Mouse (Mus musculus) neural tube, embryonic 15.5 days (tissue): Measurements from ENCODE around the gene Gins1. TPM values are rescaled to one million over a fixed set of nuclear protein-coding genes. Genes with fewer than 3 reads are reported as not detected.
"Not testable (repeated sequence)": the region's sequence is repeated elsewhere in the genome, so short reads cannot be mapped to it uniquely, and the experiment has no call there.

ENCODE experiments used
- ATAC-seq: fragments of 200-750 bp; cut with Nextera tagmentation; 2 replicates; pipeline ENCODE4 v1.8.0; 2017; ENCODE audit warnings: mild to moderate bottlenecking, moderate TSS enrichment, moderate library complexity; ENCODE audit not compliant: low FRiP score
- H3K27ac ChIP-seq: fragments of 300-500 bp; sonication (generic); replicated peaks from 2 replicates; pipeline ENCODE4 v1.5.1; 2015; ENCODE audit warnings: mild to moderate bottlenecking, inconsistent platforms
- H3K27me3 ChIP-seq: fragments of 300-500 bp; sonication (generic); replicated peaks from 2 replicates; pipeline ENCODE4 v1.6.1; 2015; ENCODE audit warnings: inconsistent platforms
- H3K36me3 ChIP-seq: fragments of 300-500 bp; sonication (generic); 2 replicates; pipeline ENCODE4 v1.6.1; 2015; ENCODE audit warnings: inconsistent platforms
- H3K4me1 ChIP-seq: fragments of 300-500 bp; sonication (generic); 2 replicates; pipeline ENCODE4 v1.6.1; 2015; ENCODE audit warnings: inconsistent platforms
- H3K4me2 ChIP-seq: fragments of 300-500 bp; sonication (generic); 2 replicates; pipeline ENCODE4 v1.6.1; 2015; ENCODE audit warnings: inconsistent platforms, mild to moderate bottlenecking, moderate library complexity
- H3K4me3 ChIP-seq: fragments of 300-500 bp; sonication (generic); replicated peaks from 2 replicates; pipeline ENCODE4 v1.5.1; 2015; ENCODE audit warnings: mild to moderate bottlenecking, inconsistent platforms
- H3K9ac ChIP-seq: fragments of 300-500 bp; sonication (generic); replicated peaks from 2 replicates; pipeline ENCODE4 v1.6.1; 2015; ENCODE audit warnings: mild to moderate bottlenecking, inconsistent platforms
- H3K9me3 ChIP-seq: fragments of 300-500 bp; sonication (generic); replicated peaks from 2 replicates; pipeline ENCODE4 v1.6.1; 2016; ENCODE audit warnings: inconsistent platforms
- WGBS: fragments of 180-500 bp; shearing (Covaris S2); methylation state at CpG from one replicate; pipeline ENCODE4 v1.1.7; 2015; ENCODE audit warnings: mixed read lengths; 5-methylcytosine and 5-hydroxymethylcytosine counted together
- polyA plus RNA-seq: library from polyadenylated mRNA; unstranded; fragments of >200 nt; fragmentation: Nextera tagmentation; extraction: Ambion mirVana; gene quantifications from 2 replicates; pipeline ENCODE4 v1.2.1, GENCODE M21; 2015

Gene Gins1
- polyA plus RNA-seq, 1 experiment from 2014 or later, result 12.8 TPM

DNA sequence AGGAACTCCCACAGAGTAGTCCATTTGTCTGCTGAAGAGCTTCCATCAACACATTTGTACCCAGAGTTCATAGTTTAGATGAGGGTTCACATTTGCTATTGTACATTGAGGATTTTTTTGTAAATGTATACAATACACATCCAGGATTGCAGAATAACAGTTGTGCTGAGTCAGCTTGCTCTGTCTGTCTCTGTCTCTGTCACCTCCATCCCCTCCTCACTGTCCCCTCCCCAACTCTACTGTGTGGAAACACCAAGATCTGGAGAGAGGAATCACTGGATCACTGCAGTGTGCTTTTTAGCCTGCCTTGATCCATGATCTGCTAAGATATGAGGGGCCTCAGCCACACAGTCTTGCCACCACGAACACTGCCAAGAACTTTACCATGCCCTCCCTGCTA is 19.4 kb upstream of the Gins1 start:
- H3K9me3 ChIP-seq, result no peaks in the 10 kb centered on the region
- H3K4me1 ChIP-seq, result no peaks in the 10 kb centered on the region
- no peaks in the 10 kb centered on the region for H3K27me3 ChIP-seq
- H3K27ac ChIP-seq, result no peak overlapping the region
- H3K4me2 ChIP-seq, result no peak overlapping the region
- peaks cover 4% of the 10 kb centered on the region; the same call in 1 of the 2 replicates for H3K36me3 ChIP-seq
- no peak overlapping the region for H3K4me3 ChIP-seq
- H3K9ac ChIP-seq, result no peak overlapping the region
- WGBS, result 83% methylated on average over 1 of the region's 1 CpGs
- ATAC-seq, result no peak

- H3K36me3 ChIP-seq, result peaks cover 4% of the 10 kb centered on the region; the same call in 1 of the 2 replicates
- no peak overlapping the region for H3K4me3 ChIP-seq
- no peak overlapping the region for H3K4me2 ChIP-seq
- H3K9ac ChIP-seq, result no peak overlapping the region
- no peaks in the 10 kb centered on the region for H3K27me3 ChIP-seq
- H3K27ac ChIP-seq, result no peak overlapping the region
- ATAC-seq, result no peak
- no peaks in the 10 kb centered on the region for H3K9me3 ChIP-seq
- no peaks in the 10 kb centered on the region for H3K4me1 ChIP-seq
Measured at GRCm38 (mm10) chr2:150886315-150886714, 18.9 kb upstream of the Gins1 start.

DNA sequence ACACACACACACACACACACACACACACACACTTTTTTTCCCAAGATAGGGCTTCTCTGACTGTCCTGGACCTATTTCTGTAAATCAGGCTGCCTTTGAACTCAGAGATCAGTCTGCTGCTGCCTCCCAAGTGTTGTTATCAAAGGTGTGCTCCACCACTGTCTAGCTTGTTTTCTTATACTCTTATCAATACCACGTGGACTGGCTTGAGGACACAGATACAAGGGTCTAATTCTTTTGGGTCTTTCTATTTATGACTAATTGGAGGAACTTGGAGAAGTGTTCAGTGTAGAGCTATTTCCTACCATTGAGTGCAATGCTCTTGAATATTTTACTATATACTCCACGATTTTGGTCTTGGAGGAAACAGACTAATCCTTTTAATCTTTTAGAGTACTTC is 17.8 kb upstream of the Gins1 start:
- Histone ChIP-seq H3K4me2 (no peak overlapping the region), H3K4me1 (no peaks in the 10 kb centered on the region), H3K9me3 (no peaks in the 10 kb centered on the region), H3K27me3 (no peaks in the 10 kb centered on the region), H3K4me3 (no peak overlapping the region), H3K36me3 (0 out of 2 replicates have a peak, but pooled peaks cover 2% of the 10 kb centered on the region), H3K27ac (no peak overlapping the region), H3K9ac (no peak overlapping the region)
- no peak for ATAC-seq
- WGBS, result 90% methylated on average over 2 of the region's 2 CpGs

- H3K27ac ChIP-seq, result no peak overlapping the region
- ATAC-seq, result no peak
- WGBS, result 97% methylated on average over 2 of the region's 2 CpGs
- H3K4me2 ChIP-seq, result no peak overlapping the region
- H3K9me3 ChIP-seq, result no peaks in the 10 kb centered on the region
- H3K36me3 ChIP-seq, result no peaks in the 10 kb centered on the region
- H3K9ac ChIP-seq, result no peak overlapping the region
- 0 out of 2 replicates have a peak, but pooled peaks cover 4% of the 10 kb centered on the region for H3K4me1 ChIP-seq
- H3K27me3 ChIP-seq, result no peaks in the 10 kb centered on the region
- H3K4me3 ChIP-seq, result no peak overlapping the region
Measured at GRCm38 (mm10) chr2:150894617-150895267, 10.5 kb upstream of the Gins1 start.

DNA sequence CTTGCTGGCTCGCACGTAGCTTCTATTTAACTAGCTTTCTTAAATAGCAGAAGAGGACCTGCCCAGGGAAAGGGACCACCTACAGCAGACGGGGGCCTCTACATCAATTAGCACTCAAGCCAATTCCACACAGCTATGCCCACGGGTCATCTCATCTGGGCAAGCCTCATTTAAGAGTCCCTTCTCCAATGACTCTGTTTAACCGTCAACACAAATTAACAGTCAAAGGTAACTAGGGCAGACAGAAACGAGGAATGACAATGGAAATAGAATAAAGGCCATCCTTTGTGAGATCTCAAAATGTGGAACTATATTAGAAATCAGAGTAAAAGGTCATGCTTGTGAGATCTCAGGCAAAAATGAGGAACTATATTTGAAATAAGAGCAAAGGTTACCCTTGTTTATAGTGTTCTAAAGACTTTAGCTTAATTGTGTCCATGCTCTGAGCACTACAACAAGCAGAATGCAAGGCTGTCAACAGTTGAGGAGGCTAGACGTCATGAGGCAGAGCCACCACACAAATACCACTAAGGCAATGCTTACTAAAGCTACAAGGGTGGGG is 9.4 kb upstream of the Gins1 start:
- H3K36me3 ChIP-seq, result 0 out of 2 replicates have a peak, but pooled peaks cover 5% of the 10 kb centered on the region
- H3K4me1 ChIP-seq, result 0 out of 2 replicates have a peak, but pooled peaks cover 4% of the 10 kb centered on the region
- no peaks in the 10 kb centered on the region for H3K27me3 ChIP-seq
- H3K4me3 ChIP-seq, result no peak overlapping the region
- ATAC-seq, result no peak
- H3K4me2 ChIP-seq, result no peak overlapping the region
- no peak overlapping the region for H3K9ac ChIP-seq
- H3K27ac ChIP-seq, result no peak overlapping the region
- WGBS, result 79% methylated on average over 7 of the region's 7 CpGs
- no peaks in the 10 kb centered on the region for H3K9me3 ChIP-seq

DNA sequence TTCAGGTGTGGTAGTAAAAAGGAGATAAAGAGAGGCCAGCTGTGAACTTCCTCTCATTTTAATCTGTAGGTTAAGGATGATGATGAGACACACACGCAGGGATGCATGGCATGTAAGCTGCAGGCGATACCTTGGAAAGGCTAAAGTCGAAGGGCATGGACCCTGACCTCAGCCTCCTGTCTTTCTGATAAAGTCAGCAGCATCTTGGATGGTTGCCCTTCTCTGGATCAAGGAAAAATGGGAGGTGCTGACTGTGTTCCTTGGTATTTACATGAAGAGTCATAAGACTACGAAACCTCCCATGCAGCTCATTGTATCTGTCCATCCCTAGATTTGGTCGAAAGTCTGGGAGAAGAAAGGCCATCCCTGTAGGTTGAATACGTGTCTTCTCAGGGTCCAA is 4.9 kb upstream of the Gins1 start:
- Histone ChIP-seq H3K27ac (no peak overlapping the region), H3K27me3 (no peaks in the 10 kb centered on the region), H3K4me1 (peaks cover 24% of the 10 kb centered on the region), H3K9me3 (no peaks in the 10 kb centered on the region), H3K4me3 (no peak overlapping the region), H3K36me3 (0 out of 2 replicates have a peak, but pooled peaks cover 5% of the 10 kb centered on the region), H3K9ac (no peak overlapping the region), H3K4me2 (no peak overlapping the region)
- WGBS, result 91% methylated on average over 6 of the region's 6 CpGs
- ATAC-seq, result no peak

DNA sequence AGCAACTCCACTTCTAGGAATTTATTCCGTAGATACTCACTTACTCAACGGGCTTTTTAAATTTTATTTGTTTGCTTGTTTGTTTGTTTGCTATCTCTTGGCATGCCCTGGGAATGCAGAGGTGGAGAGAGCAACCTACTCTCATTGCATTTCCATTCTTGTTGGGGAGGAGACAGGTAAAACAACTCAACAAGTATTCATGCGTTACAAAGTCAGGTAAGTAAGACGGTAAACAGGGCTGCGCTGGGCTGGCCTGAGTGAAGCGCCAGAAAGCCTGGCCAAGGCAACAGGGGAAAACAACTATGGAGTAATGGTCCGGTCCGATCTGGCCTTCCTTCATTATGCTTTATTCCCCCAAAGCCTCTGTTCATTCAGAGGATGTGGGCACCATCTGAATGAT is 2.9 kb upstream of the Gins1 start:
- ATAC-seq, result no peak
- no peak overlapping the region for H3K9ac ChIP-seq
- H3K27me3 ChIP-seq, result no peaks in the 10 kb centered on the region
- peak overlapping the region; percentile 84 for H3K4me2 ChIP-seq
- 83% methylated on average over 8 of the region's 8 CpGs for WGBS
- H3K36me3 ChIP-seq, result 0 out of 2 replicates have a peak, but pooled peaks cover 5% of the 10 kb centered on the region
- H3K27ac ChIP-seq, result no peak overlapping the region
- H3K4me3 ChIP-seq, result 0 out of 2 replicates have a peak overlapping the region, but pooled peaks have one; percentile 8
- H3K4me1 ChIP-seq, result peaks cover 24% of the 10 kb centered on the region
- H3K9me3 ChIP-seq, result no peaks in the 10 kb centered on the region

DNA sequence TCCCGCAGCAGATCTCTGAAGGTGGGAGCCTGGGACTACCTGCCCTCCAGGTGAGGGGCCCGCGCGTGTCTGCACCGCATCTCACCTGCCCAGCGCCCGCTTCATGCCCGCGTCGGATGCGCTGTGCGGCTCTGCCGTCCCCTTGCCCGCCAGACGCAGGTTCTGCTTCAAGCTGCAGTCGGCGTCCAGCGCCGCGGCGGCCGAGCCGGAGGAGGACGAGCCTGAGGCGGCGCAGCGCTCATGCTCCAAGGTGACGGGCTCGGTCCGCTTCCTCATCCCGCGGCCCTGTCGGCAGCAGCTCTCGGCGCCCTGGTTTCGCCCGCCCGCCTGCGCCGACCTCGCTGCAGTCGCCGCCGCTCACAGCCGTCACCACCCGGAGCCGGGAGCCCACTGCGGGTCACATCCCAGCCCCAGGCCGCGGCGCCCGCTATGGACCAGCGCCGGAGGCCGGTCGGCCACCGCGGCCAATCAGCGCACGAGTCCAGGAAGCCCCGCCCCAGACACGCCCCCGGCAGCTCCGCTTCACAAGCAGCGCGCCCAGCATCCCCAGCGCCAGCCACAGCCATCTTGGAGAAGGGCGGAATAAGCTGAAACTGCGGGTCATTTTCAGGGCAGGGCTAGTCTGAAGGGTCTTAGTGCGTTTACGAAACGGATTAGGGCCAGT is 796 bp upstream of the Gins1 start, which contains the start of gene Abhd12:
Gene Abhd12, minus strand, starts transcription at position 470 of the 664 bp plus-strand sequence.
- whole genome bisulfite sequencing, result under 1% methylated on average over 69 of the region's 72 CpGs
- ATAC-seq, result peak; percentile 98
- H3K4me1 ChIP-seq, result peaks cover 22% of the 10 kb centered on the region
- no peaks in the 10 kb centered on the region for H3K27me3 ChIP-seq
- H3K9ac ChIP-seq, result peak within 1 kb of the TSS; percentile 90
- peak within 1 kb of the TSS; percentile 90 for H3K4me3 ChIP-seq
- H3K4me2 ChIP-seq, result peak within 1 kb of the TSS; percentile 84
- peak within 1 kb of the TSS; percentile 91 for H3K27ac ChIP-seq
- 0 out of 2 replicates have a peak, but pooled peaks cover 5% of the 10 kb centered on the region for H3K36me3 ChIP-seq
- no peaks in the 10 kb centered on the region for H3K9me3 ChIP-seq

GRCm38 (mm10) chr2:150908881-150909280 is 3.7 kb downstream of the Gins1 start:
- Histone ChIP-seq H3K27ac (0 out of 2 replicates have a peak overlapping the region, but pooled peaks have one; percentile 86), H3K9ac (0 out of 2 replicates have a peak overlapping the region, but pooled peaks have one; percentile 55), H3K4me3 (peak overlapping the region; percentile 89), H3K4me1 (peaks cover 12% of the 10 kb centered on the region), H3K4me2 (peak overlapping the region; percentile 62)
- H3K36me3 ChIP-seq, H3K27me3 ChIP-seq, H3K9me3 ChIP-seq, ATAC-seq: not testable (repeated sequence)
- 45% methylated on average over 6 of the region's 6 CpGs for WGBS

DNA sequence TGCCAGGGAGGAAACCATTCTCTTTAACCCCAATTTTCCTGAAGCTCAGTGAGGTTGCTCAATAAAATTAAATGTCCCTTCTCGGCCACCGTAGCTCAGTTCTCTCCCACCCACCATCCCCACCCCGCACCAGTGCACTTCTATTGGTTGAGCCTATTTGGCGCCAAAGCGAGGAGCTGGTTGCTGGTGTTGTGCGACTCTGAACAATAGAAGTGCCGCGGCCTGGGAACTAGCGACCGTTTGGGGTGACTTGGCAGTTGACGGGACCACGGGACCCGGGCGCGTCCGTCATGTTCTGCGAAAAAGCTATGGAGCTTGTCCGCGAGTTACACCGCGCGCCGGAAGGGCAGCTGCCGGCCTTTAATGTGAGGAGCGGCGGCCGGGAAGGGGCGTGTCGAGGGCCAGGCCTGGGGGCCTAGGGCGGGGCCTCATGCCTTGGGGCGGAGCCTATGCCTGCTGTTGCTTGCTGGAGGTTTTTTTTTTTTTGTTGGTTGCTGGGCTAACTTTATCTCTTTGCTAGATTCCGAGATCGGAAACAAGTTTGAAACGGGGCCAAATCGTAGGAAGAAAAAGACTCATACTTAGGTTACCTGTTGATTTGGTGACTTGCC is 4.3 kb downstream of the Gins1 start:
- Histone ChIP-seq H3K9me3 (no peaks in the 10 kb centered on the region), H3K36me3 (no peaks in the 10 kb centered on the region), H3K4me2 (peak overlapping the region; percentile 62), H3K27me3 (no peaks in the 10 kb centered on the region), H3K27ac (peak overlapping the region; percentile 86), H3K9ac (peak overlapping the region; percentile 55; the same call in 1 of the 2 replicates), H3K4me3 (peak overlapping the region; percentile 89), H3K4me1 (peaks cover 12% of the 10 kb centered on the region)
- WGBS, result under 1% methylated on average over 35 of the region's 35 CpGs
- ATAC-seq, result peak; percentile 94

- H3K27me3 ChIP-seq, result no peaks in the 10 kb centered on the region
- H3K4me2 ChIP-seq, result peak overlapping the region; percentile 62
- H3K4me1 ChIP-seq, result peaks cover 10% of the 10 kb centered on the region
- ATAC-seq, result no peak
- no peak overlapping the region for H3K27ac ChIP-seq
- WGBS, result 40% methylated on average over 8 of the region's 10 CpGs
- H3K9ac ChIP-seq, result peak overlapping the region; percentile 55; the same call in 1 of the 2 replicates
- H3K36me3 ChIP-seq, result no peaks in the 10 kb centered on the region
- H3K4me3 ChIP-seq, result peak overlapping the region; percentile 89
- H3K9me3 ChIP-seq, result no peaks in the 10 kb centered on the region
Measured at GRCm38 (mm10) chr2:150910295-150910881, 5.2 kb downstream of the Gins1 start.
